Mouse (Mus musculus) embryo, embryonic 10.5 days (tissue): ENCODE data around the gene Stk40.
"Not testable (repeated sequence)": the region's sequence is repeated elsewhere in the genome, so short reads cannot be mapped to it uniquely, and the experiment has no call there.

Source experiments
- DNase-seq: peaks from one replicate; pipeline ENCODE4 v3.0.0-alpha.2; 2015; ENCODE audit warnings: low spot score

The Stk40 gene

DNA sequence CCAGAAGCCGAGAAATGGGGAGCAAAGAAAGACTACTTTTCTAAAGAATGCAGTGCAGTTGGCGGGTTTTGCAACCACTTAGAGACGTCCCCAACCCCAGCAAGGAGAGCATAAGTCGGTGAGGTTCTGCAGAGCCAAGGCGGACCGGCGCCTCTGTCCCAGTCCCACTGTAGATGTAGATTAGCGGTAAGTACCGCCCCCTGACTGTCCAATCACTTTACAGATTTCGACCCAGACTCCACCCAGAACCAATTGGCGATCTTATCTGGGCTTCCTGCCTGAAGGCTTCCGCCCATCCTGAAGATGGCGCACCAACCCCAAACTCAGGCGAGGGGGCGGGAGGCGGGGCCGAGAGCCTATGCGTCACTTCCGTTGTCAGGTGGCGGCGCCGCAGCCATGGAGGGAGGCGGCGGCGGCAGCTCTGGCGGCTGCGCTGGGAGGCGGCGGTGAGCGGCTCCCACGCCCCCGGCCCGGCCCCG lies at the start of gene Stk40:
Gene Stk40 (plus strand): TSS at position 368 of the 479 bp plus-strand sequence.
- peak; percentile 99 for DNase-seq

DNA sequence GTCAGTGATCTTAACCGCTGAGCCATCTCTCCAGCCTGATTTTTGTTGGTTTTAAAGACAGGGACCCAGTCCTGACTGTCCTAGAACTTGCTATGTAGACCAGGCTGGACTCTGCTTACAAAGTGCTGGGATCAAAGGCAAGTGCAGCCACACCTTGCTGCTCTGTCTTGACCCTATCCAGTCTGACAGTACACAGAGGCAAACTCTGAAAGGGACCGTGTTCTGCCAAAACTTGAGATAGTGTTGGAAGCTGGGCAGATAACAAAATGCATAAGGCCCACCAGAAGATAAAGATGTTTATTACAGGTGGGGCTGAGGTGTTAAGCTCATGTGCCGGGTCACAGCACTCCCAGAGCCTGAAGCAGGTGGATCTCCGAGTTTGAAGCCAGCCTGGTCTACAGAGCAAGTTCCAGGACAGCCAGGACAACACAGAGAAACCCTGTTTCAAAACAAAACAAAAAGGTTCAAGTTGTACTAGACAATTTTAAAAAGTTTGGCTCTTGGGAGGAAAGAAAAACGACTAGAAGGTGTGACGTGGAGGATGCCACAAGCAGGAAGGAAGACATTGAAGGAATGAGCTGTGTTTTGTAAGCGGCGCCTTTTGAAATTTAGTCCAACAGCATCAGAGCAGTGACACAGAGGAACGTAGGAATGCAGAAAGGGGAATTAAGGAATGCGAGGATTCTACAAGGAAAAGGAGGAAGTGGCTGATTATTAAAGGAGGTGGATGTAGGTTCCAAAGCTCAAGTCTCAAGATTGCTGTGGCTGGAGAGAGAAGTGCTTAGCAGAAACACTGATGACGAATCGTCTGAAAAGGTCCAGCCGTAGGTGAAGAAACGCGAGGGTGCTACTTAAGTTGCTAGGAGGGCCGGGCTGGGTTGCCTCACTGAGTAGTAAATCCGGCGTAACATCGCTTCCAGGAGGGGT lies 46.3 kb upstream of the Stk40 start:
- peak; percentile 53 for DNase-seq

DNA sequence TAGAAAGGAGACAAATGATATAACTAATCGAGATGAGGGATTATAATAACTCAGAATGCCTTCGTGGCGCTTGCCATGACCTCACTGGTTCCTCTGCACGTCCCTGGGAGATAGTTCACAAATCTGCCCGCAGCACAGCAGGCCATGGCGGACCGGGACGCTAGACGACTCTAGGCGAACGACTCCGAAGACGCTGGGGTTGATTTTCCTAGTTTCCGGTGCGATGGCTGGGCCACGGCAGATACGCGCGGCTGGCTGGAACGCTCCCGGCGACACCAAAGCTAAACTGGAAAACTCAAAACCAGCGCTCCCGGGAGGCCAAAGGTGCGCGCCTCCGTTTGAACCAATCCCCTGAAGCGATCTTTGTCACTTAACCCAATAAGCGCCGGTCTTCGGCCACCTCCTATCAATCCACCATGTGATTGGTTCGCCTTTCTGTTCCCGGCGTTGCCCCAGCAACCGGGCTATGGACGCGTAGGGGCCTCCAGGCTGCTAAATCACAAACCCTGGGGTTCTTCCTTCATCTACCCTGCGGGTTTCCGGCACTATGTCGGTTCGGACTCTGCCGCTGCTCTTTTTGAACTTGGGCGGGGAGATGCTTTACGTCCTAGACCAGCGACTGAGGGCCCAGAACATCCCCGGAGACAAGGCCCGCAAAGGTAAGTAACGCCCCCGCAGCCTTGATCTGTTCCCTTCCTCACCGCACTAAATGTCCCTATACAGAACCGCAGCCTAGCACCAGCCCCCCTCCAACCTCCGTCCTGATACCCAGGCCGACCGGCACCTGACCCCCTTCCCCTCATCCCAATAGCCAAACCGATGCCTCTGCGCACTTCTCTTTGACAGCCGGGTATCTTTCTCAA lies 45.4 kb upstream of the Stk40 start, which contains the start of gene Oscp1:
Gene Oscp1 (plus strand): TSS at position 432 of the 863 bp plus-strand sequence.
- DNase-seq, result peak; percentile 98

DNA sequence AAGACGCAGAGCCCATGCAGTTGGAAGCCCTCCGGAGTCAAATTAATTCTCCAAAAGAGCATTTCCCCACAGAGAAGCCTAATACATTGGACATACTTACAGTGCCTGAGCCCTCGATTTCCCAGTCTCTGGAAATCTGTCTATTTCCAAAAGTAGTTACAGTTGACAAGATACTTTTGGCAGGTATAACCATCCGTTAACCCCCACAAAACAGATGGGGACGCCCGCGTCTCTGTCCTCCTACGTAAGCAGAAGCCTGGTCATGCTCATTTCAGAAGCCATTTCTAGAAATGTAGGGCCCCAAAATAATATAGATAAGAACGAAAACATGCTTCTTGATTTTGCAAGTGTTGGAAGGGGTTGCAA lies 44.8 kb upstream of the Stk40 start:
- no peak for DNase-seq

DNA sequence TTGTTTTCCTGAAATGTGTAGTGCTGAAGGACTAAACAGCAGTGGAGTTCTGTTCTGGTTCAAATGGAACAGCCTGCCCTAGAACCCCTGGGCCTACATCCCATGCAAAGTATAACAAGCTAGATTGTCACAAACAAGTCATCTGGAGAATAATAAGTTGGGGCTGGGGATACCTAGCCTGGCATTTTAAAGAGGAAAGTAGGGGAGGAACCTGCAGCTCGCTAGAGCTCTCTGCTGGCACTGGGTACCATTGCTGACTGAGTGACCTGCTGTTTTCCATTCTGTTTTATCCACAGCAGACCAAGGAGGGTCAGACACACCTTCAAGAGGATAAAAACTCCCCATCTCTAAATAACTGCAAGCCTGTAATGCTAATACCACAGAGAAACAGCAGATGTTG lies 40.9 kb upstream of the Stk40 start:
- DNase-seq, result no peak

DNA sequence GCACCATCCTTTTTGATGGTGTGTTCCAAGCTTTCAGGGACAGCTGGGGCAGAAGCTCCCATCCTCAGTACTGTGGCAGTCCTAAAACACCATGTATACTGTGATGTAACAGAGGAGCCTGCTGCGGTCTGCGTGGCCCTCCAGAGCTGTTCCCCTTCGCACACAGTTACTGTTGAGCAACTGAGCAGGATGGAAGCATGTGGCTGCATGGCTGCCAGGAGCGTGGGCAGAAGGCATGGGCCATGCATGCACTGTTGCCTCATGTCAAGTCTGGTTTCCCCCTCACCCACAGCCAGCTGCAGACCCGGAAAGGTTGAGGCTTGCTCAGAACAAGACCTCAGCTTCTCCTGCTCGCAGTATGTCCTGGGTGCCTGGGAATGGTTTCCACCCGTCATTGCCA lies 38.5 kb upstream of the Stk40 start:
- DNase-seq, result no peak

DNA sequence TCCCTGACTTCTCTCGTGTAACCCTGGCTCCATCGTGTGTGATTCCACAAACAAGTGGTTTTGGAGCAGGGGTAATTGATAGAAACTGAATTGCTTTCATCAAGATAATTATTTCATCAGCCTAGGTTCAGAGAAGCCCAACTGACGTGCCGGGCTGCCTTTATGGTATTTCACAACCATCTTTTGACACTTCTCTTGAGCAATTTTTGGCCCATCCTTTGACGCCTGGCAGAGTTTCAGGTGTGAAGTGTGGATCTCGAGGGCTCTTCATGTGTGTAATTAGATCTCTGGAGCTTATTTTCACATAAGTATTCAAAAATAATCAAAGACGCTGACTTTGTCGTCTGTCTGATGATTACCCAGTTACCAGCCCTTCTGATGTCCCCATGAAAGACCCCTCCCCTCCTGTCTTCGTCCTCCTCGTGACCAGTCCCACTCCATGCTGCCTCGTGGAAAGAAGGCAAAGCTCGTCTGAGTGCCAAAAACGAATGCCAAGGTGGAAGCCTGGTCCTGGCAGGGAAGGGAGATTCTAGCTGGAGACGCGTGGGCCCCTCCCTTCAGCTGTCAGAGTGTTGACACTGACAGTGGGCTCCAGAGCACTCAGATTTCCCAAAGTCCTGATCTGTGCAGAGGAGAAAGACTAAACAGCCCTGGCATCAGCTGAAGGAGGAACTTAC lies 36.2 kb upstream of the Stk40 start:
- DNase-seq, result no peak

DNA sequence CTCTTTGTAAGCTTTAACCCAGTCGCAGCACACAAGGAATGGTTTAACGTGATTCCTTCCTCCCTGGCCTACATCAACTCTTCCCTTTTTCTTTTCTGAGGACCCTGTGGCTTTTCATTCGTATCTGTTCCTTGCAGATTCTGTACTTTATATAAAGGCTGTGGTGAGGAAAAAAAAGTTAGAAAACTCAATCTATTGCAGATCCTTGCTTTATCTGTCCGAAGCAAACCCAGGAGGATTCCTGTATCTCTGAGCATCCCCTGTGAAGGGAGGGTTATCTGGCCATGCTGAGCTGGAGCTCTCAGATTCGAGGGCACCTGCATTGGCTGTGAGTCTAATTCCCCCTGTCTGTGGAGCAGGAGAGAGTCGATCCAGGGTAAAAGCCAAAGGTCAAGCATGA lies 34.9 kb upstream of the Stk40 start:
- DNase-seq, result no peak

DNA sequence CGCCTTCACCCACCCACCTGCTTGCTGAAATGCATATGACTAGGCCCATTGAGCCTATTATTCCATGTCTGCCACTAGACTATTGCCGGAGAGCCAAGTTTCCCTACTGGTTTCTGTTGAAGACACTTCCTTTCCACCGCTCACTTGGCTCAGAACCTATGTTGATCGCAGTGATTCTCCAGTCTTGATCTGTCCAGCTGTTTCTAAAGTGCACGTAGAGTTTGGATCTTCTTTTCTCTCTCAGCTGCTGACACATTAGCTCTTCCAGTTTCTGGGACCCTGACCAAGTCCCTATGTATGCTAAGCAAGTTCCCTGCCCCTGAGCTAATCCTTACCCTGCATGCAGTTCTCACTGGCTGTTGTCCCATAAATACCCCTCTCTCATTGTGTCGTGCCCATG lies 25.9 kb upstream of the Stk40 start:
- no peak for DNase-seq

DNA sequence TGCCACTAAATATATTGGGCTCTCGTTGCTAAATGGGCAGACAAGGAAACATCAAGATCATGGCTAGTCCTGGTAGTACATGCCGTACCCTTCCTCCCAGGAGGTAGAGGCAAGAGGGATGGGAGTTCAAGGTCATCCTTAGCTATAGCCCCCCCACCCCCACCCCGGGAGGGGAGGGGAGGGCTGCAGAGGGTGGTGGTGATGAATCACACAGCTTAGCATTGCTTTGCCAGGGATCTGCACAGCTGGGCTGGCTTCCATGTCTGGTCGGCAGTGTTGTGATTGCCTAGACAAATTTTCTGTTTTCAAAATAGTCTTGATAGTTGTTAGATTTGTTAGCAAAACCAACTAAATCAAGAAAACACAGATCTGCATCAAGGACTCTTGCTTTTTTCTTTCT lies 24.5 kb upstream of the Stk40 start:
- DNase-seq, result no peak

DNA sequence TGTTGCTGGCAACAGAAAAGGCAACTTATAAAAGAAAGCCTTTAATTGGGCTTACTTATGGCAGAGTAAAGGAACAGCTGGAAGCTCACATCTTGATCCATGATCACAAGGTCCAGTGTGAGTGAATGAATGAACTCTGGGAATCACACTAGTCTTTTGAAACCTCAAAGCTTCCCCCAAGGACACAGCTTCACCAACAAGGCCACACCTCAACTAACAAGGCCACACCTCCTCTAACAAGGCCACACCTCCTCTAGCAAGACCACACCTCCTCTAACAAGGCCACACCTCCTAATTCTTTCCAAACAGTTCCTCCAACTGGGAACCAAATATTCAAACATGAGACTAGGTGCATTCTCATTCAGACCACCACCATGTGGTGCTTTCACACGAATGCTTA lies 22.2 kb upstream of the Stk40 start:
- no peak for DNase-seq

DNA sequence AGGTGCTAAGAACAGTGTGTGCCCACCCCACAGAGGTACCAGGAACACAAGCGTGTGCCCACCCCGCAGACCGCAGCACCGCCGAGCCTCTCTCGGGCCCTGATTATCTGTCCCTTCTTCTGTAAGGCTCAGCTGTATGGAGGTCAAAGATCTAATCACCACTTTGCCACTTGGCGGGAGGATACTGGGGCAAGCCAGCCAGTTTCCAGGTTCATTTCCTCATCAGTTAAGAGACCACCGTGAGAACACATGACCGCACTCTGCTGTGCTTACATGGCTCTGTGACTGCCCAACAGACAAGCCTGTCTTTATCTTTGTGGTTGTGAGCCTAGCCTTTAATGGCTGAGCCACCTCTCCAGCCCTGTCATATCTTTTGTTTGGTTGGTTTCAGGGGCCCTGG lies 20.7 kb upstream of the Stk40 start:
- no peak for DNase-seq

DNA sequence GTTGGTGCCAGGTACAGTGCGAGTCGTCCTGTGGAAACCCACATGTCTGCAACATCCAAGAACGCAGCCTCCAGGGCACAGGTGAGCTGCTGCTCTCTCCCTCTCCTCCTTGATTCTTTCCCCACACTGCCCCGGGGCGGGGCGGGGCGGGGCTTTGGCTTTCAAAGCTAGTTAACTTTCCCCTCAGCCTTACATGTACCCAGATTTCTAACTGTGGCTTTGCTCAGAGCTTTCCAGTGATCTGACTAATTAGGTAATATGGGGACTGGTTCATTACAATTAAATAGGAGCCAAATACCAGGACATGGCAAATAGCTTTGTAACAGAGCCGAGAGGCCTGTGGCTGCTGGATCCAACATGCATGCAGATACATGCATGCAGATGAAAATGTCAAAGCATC lies 19.4 kb upstream of the Stk40 start:
- no peak for DNase-seq

DNA sequence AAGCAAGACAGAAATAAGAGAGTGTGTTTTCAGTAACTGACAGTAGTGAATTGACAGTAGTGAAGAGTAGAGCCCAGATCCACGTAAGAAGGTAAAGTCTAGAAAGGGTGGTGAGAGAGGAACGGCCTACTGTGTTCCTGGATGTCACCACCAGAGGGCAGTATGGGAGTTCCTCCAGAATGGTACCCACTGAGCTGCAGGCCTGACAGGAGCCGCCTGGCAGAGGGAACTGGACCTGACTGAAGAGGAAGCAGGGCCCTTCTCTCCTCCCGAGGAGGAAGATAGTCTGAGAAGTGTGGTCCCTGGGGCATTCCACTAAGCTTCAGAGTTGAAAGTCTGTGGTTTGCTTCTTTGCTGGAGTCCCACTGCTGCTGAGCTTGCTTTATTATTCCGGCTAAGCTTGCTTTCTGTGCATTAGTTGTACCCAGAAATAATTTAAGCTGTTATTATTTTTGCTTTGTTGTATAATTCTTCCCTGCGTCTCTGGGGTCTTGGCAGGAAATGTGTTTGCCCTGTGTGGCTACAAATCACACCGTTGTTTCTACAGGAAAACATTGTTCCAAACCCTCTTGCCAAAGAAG lies 17.7 kb upstream of the Stk40 start:
- peak; percentile 92 for DNase-seq

DNA sequence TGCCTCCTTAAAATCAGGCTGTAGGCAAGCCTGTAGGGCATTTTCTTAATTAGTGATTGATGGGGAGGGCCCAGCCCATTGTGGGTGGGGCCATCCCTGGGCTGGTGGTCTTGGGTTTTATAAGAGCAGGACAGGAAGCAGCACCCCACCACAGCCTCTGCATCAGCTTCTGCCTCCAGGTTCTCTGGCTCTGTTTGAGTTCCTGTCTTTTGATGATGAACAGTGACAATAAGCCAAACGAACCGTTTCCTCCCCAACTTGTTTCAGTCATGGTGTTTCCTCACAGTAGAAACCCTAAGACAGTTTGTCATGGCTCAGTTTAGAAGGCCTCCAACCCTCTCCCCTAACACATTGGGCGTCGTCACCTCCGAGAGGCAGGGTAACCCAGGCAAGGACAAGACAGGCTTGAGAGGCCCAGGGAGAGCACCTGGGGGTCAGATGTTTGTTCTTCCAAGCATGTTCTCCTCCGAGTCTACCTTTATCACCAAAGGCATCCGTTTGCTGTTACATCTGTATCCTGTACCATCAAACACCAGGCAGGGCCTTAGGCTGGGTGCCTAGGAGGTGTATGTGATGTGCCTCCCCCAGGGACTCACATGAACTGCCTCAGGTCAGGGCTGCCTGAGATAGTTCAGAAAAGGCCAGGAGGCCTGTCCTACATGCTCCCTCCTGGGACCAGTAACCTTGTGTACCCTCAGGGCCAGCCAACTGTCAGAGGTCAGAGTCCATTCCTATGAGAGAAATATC lies 13.5 kb upstream of the Stk40 start:
- DNase-seq, result no peak

DNA sequence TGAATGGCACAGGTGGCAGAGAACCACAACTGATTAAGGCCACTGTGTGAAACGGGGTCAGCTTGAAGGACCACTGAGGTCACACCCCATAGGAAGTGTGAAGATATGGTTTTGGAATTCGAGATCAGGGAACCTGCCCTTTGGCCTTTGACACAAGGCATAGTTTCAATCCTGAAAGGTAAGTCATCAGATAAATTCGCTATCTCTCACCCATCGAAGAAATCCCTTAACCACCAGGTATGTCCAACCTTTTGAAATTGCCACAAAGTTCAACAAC lies 13.0 kb upstream of the Stk40 start:
- DNase-seq, result no peak

DNA sequence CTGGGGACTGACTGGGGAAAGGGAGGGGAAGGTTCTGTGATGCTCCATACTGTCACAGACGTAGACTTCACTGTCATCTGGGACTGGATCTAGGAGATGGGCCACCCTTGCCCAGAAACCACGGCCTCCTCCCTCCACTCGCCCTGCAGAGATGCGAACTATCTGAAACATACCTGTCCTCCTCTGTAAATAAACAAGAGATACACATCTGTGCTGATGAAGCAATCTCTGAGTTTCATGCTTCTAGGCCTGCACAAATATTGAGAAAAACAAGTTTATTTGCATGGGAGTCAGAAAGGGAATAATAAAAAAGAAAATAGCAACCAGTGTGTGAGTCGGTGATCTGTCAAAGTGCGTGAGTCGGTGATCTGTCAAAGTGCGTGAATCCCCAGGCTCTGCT lies 11.9 kb upstream of the Stk40 start:
- DNase-seq, result no peak

DNA sequence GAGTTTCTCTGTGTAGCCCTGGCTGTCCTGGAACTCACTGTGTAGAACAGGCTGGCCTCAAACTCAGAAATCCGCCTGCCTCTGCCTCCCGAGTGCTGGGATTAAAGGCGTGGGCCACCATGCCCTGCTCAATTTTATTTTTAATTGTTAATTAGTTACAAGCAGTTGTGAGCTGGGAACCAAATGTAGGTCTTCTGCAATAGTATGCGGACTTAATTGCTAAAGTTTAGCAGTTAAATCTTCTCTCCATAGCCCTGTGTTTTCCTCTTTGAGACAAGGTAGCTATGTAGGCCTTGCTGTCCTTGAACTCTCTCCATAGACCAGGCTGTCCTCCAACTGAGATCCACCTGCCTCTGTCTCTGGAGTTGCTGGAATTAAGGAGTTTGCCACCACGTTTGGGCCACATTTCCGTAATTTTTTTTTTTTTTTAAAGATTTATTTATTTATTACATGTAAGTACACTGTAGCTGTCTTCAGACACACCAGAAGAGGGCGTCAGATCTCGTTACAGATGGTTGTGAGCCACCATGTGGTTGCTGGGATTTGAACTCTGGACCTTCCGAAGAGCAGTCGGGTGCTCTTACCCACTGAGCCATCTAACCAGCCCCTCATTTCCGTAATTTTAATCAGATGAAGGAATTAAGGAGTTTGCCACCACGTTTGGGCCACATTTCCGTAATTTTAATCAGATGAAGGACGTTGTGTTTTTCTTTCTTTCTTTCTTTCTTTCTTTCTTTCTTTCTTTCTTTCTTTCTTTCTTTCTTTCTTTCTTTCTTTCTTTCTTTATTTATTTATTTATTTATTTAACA lies 7.9 kb upstream of the Stk40 start:
- DNase-seq, result not testable (repeated sequence)

DNA sequence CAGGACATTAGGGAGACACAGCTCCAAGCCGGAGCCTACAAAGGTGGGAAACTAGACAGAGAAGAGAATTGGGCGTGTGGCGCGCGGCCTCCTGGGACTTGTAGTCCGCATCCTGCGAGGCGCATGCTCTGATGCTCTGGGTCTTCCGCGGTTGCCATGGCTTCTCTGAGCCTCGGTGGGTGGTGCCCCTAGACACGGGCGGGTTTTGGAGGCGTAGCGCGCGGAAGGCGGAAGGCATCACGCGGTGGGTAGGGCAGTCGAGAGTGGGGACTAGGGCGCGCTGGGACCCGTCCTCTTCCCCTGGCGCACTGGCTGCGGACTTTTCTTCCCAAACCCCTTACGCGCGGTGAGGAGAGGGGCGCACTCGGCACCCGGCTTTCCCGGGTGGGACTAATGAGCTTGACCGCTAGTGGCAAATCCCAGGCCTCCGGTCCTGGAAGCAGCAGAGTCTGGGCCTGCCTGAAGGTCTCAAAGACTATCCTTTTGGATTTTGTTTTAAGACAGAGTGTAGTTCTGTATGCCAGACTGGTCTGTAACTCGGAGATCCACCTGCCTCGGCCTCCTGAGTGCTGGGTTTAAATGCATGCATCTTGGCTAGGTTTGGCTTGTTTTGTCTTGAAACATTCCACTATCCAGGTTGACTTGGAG lies 7.2 kb upstream of the Stk40 start, which contains the start of gene Lsm10:
Gene Lsm10 (plus strand): TSS at position 160 of the 648 bp plus-strand sequence.
- peak; percentile 98 for DNase-seq

DNA sequence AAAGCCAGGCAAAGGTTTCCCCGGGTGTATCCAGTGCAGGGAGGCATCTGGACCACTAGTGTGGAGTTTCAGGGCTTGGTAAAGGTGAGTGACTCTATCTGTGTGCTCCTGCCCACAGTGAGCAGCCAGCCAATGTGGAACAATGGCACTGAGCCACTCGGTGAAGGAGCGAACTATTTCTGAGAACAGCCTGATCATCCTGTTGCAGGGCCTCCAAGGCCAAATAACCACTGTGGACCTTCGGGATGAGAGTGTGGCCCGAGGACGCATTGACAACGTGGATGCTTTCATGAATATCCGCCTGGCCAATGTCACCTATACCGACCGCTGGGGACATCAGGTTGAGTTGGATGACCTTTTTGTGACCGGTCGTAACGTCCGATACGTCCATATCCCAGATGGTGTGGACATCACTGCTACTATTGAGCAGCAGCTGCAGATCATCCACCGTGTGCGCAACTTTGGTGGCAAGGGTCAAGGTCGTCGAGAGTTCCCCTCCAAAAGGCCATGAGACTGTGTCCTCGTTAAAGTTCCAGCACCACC lies 6.0 kb upstream of the Stk40 start:
- DNase-seq, result no peak
